Mouse (Mus musculus): Measurements from ENCODE around the gene Rybp.

GRCm38 (mm10) chr6:100300831-100301230 lies 13.5 kb upstream of the Rybp start:
- TF ChIP-seq TAL1 (IDR thresholded peaks at IDR 0.05; ENCODE audit: low read length), result no peak
- TF ChIP-seq GATA1 (IDR thresholded peaks at IDR 0.05; ENCODE audit: low read length), result no peak
